Mouse (Mus musculus) heart, postnatal 36 days (tissue): ENCODE measurements around the gene B9d1. TPM values are rescaled to one million over a fixed set of nuclear protein-coding genes. Genes with fewer than 3 reads are reported as not detected.

Experiments used
- DNase-seq, 2 experiments: peaks; one replicate each; pipeline ENCODE4 v3.0.0; 2021 to 2022
- intact Hi-C: fragments of 180-260 bp; cut with DNase I; formaldehyde crosslinking; loops from one replicate; pipeline ENCODE4 v1.15.1; 2025
- total RNA-seq, 2 experiments: library from RNA; stranded (reverse); gene quantifications; 2 replicates each; pipeline ENCODE4 v1.2.3; 2021

The B9d1 gene
- total RNA-seq, 2 experiments from 2014 or later, result 6.2 to 7.4 TPM

DNA sequence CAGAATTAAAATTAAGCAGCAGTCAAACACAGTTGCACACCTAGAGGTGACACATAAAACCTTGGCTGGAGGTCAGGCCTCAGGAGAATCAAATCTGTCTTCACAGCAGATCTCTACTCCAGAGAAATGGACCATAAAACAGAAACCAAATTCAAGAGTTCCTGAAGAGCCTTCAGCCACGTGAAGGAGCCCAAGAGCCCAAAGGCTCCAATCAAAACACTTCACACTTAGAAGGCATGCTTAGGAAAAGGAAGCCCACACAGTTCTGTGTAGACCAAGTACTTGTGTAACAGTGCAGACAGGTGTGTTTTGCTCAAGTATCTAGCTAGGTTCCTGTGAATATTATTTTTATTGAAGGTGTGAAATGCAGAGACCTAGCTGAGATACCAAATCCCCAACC is 30.6 kb downstream of the B9d1 start:
- intact Hi-C loops, result loop anchor here (2.0 kb wide), 1 partner anchor 43 kb away; the partner anchor contains the start of gene Epn2
- no peak for DNase-seq

DNA sequence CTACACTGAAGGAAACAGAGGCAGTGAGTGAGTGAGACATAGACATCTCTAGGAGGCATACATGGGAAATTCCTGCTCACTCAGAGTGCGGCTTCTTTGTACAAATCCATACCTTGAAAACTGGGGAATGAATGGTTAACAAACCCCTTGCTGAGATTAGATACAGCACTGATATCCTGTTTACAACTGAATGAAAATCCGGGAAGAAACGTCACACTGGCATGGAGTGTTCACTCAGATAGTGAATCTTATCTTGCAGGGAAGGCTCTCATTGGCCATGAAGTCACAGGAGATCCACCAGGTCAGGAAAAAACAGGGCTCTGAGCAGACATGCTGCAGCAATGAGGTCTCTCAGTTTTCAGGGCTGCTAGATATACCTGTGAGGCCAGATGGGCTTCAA is 32.0 kb downstream of the B9d1 start:
- intact Hi-C loops, result no loop called here
- DNase-seq, result no peak

GRCm38 (mm10) chr11:61537362-61537761 is 32.4 kb downstream of the B9d1 start:
- DNase-seq, result no peak
- intact Hi-C loops, result no loop called here

- no peak for DNase-seq
- intact Hi-C loops, result no loop called here
Observed at GRCm38 (mm10) chr11:61540642-61541041, 35.7 kb downstream of the B9d1 start.

DNA sequence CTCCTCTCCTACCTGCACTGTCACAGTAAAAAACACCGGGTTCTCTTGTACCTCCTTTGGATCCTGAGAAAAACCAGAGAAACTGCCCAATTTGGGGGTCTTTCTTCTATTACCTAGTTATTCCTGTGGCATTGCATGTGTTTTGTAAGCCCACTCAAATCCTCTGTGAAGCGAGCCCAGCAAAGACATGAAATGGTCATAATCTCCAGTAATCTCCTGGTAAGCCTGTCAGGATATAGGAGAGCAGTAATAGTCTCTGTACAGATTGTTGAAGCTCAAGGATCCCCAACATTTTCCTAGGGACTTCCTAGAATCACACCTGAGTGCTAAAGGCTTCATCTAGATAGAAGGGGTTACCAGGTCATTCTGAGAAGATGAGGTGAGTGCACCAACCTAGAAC is 36.2 kb downstream of the B9d1 start:
- intact Hi-C loops, result no loop called here
- no peak for DNase-seq

DNA sequence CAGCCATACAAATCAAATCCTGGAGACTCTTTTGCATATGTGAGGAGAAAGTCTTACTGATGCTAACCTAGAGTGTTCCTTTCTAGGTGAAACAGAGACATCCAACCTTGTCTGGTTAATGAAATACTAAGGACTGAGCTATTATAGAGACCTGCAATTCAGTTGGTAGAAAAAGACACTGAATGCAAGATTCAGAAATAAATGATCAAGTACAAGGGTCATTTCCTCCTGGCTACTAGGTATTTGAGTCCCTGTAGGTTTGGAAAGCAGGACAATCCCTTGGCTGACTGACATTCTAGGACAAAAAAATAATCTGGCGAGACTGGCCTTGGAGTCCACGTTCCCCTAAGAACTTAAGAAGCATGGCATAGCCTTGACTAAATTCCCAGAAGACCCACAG is 40.6 kb downstream of the B9d1 start:
- no peak for DNase-seq
- intact Hi-C loops, result no loop called here

- intact Hi-C loops, result no loop called here
Observed at GRCm38 (mm10) chr11:61546452-61546851, 41.5 kb downstream of the B9d1 start.

DNA sequence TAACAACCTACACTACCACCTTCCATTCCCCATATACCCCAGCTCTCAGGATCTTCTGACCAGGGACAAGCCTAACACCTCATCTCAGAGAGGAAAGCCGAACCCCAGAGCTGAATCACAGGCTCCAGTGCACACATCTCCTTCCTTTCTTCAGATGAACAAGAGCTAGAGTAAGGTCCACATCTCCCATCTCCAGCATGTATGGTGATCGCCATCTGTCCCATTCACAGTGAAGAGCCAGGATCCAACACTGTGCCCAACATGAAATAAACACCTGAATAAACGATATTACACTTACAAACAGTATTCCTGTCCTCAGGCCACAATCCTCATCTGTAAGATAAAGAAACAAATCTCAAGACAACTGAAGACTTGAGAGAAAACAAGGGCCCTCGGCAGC is 42.8 kb downstream of the B9d1 start:
- DNase-seq, result no peak

More at GRCm38 (mm10) chr11:61546452-61546851, 41.5 kb downstream of the B9d1 start:
- no peak for DNase-seq

DNA sequence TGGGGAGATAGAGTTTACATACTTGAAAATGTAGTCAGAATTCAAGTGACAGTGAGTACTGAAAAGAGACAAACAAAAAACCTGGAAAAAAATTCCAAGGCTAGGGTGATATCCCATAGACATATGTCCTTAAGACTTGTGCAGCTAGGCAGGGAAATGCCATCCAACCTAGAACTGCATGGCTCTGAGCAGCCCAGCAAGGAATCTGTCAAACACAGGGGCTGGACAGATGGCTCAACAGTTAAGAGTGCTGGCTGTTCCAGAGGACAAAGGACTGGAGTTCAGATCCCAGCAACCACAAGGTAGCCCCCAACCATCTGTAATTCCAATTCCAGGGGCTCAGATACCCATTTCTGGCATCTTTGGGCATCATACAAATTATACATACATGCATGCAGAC is 45.7 kb downstream of the B9d1 start:
- no peak for DNase-seq
- intact Hi-C loops, result no loop called here

More for the DNA sequence above, 42.8 kb downstream of the B9d1 start:
- intact Hi-C loops, result no loop called here

DNA sequence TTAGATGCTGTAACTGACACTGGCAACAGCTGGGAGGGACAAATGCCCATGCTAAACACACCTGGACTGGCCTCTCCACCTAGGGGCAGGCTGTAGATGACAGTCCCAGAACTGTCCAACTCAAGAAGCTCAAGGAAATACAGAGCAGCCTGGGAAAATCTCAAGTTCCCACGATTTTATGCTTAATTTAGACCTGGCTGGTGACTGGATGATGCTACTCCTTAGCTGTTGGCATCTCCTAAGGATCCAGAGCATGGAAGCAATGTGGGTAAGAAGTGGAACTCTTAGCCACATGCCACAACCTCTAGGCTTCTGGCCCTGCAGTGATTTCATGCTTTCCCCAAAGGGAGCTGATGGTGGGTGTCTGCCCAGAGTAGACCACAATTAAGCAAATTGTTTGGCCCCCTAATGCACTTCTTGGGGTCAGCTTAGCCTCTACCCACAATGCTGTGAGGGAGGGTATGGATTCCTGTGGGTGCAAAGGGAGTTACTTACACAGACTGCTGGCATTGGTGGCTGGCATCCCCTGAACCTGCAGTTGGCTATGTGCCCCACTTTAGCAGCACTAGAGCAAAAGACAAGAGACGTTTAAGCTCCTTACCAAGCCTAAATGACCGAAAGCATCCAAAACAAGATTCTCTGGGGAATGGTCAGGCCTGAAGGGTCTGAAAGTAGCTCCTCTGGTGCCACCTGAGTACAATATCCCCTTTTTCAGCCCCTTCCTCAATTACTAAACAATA is 48.2 kb downstream of the B9d1 start:
- intact Hi-C loops, result no loop called here
- DNase-seq, result no peak

DNA sequence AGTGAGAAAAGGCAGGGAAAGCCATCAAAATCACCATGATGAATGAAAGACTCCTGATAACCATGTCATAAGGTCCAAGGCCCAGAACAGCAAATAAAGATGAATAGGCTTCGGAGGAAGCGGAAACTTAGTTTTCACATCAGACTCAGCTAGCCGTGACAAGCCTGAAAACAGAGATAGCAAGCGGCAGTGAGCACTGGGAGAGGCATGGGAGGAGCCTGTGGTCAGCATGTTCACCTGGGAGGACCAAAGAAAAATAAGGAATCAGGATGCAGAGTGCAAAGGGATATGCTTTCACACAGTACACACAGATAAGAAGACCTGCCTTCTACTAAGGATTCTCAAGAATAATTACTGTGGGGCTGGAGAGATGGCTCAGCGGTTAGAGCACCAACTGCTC is 54.6 kb downstream of the B9d1 start:
- DNase-seq, result no peak
- intact Hi-C loops, result no loop called here

DNA sequence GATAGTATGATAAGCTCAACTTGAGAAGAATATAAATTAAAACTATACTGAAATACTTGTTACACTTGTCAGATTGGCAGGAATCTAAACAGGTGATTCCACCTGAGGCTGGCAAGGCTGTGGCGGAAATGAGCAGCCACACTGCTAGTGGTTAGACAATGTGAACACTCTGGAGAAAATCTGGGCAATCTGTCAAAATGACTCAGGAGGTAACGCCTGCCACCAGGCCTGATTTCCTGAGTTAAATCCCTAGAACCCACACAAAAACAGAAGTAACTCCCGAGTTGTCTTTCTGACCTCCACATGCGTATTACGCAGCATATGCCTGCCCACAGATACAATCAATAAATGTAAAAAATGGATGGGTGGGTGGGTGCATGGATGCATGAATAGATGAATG is 57.5 kb downstream of the B9d1 start:
- no peak for DNase-seq
- intact Hi-C loops, result loop anchor here (10.0 kb wide), 1 partner anchor 52 kb away; no protein-coding TSS in a partner anchor

Other genes starting within 250 kb of the B9d1 start
- gene Aldh3a2, start 237.7 kb upstream of the B9d1 start, total RNA-seq, result 10 to 100 TPM; 35.3 to 41.7 TPM
- not detected for gene Slc47a2, start 162.3 kb upstream of the B9d1 start, total RNA-seq
- 10 to 100 TPM; 28.5 to 30.5 TPM for gene Slc47a1, start 126.8 kb upstream of the B9d1 start, total RNA-seq
- gene Rnf112, start 51.0 kb upstream of the B9d1 start, total RNA-seq, result not detected
- 10 to 100 TPM; 32.3 to 38.4 TPM for gene Mfap4, start 19.7 kb upstream of the B9d1 start, total RNA-seq
- gene Mapk7, start 10.7 kb upstream of the B9d1 start, total RNA-seq, result 1 to 10 TPM; 5.7 to 6.4 TPM
- gene Epn2, start 74.5 kb downstream of the B9d1 start, total RNA-seq, result 10 to 100 TPM; 24.0 to 26.9 TPM
- 10 to 100 TPM; 11.5 to 15.0 TPM for gene Grap, start 148.1 kb downstream of the B9d1 start, total RNA-seq
- under 1 TPM; 0.11 to 0.16 TPM for gene Fam83g, start 178.9 kb downstream of the B9d1 start, total RNA-seq
- gene Slc5a10, start 215.7 kb downstream of the B9d1 start, total RNA-seq, result not detected